Mouse (Mus musculus): ENCODE results near the gene Btrc. TPM values are rescaled to one million over a fixed set of nuclear protein-coding genes. Genes with fewer than 3 reads are reported as not detected.
"Not testable (repeated sequence)": the region's sequence is repeated elsewhere in the genome, so short reads cannot be mapped to it uniquely, and the experiment has no call there.

Gene Btrc
- polyA plus RNA-seq, 1 experiment from 2014 or later, result 50.3 TPM

GRCm38 (mm10) chr19:45540657-45541408 lies 177.3 kb downstream of the Btrc start:
- WGBS (ENCODE audit: insufficient replicate concordance), result 38% methylated on average over 8 of the region's 8 CpGs
- Histone ChIP-seq H3K4me2 (ENCODE audit: low read depth, low read length) (peak overlapping the region; percentile 73), H3K36me3 (ENCODE audit: control insufficient read depth, insufficient read depth) (no peaks in the 10 kb centered on the region), H3K4me3 (ENCODE audit: low read depth, low read length) (peak overlapping the region; percentile 47), H3K9me3 (replicated peaks; ENCODE audit: control insufficient read depth, low read length) (no peaks in the 10 kb centered on the region), H3K27ac (ENCODE audit: low read length) (no peak overlapping the region), H3K4me1 (ENCODE audit: control insufficient read depth, low read depth, low read length) (peaks cover 22% of the 10 kb centered on the region), H3K27me3 (ENCODE audit: control insufficient read depth, insufficient read depth, low read depth, low read length) (peaks cover 29% of the 10 kb centered on the region), H3K9ac (ENCODE audit: low read depth, low read length) (no peak overlapping the region)
- no peak for ATAC-seq (ENCODE audit: low read depth)

GRCm38 (mm10) chr19:45541409-45542041 lies 178.0 kb downstream of the Btrc start:
- Histone ChIP-seq H3K9ac (ENCODE audit: low read depth, low read length) (peak overlapping the region; percentile 37; the same call in 1 of the 2 replicates), H3K4me1 (ENCODE audit: control insufficient read depth, low read depth, low read length) (peaks cover 22% of the 10 kb centered on the region), H3K4me3 (ENCODE audit: low read depth, low read length) (peak overlapping the region; percentile 47), H3K27ac (ENCODE audit: low read length) (no peak overlapping the region), H3K36me3 (ENCODE audit: control insufficient read depth, insufficient read depth) (no peaks in the 10 kb centered on the region), H3K27me3 (ENCODE audit: control insufficient read depth, insufficient read depth, low read depth, low read length) (peaks cover 29% of the 10 kb centered on the region), H3K9me3 (replicated peaks; ENCODE audit: control insufficient read depth, low read length) (no peaks in the 10 kb centered on the region), H3K4me2 (ENCODE audit: low read depth, low read length) (peak overlapping the region; percentile 73)
- peak; percentile 15; the same call in 1 of the 2 replicates for ATAC-seq (ENCODE audit: low read depth)
- WGBS (ENCODE audit: insufficient replicate concordance), result under 1% methylated on average over 48 of the region's 58 CpGs

GRCm38 (mm10) chr19:45542061-45542460 lies 178.5 kb downstream of the Btrc start:
- Histone ChIP-seq H3K9me3 (replicated peaks; ENCODE audit: control insufficient read depth, low read length) (no peaks in the 10 kb centered on the region), H3K36me3 (ENCODE audit: control insufficient read depth, insufficient read depth) (no peaks in the 10 kb centered on the region), H3K27ac (ENCODE audit: low read length) (no peak overlapping the region), H3K27me3 (ENCODE audit: control insufficient read depth, insufficient read depth, low read depth, low read length) (peaks cover 29% of the 10 kb centered on the region), H3K4me1 (ENCODE audit: control insufficient read depth, low read depth, low read length) (peaks cover 22% of the 10 kb centered on the region), H3K4me2 (ENCODE audit: low read depth, low read length) (peak overlapping the region; percentile 73), H3K4me3 (ENCODE audit: low read depth, low read length) (peak overlapping the region; percentile 47), H3K9ac (ENCODE audit: low read depth, low read length) (peak overlapping the region; percentile 37; the same call in 1 of the 2 replicates)
- whole genome bisulfite sequencing (ENCODE audit: insufficient replicate concordance), result 28% methylated on average over 3 of the region's 3 CpGs
- no peak for ATAC-seq (ENCODE audit: low read depth)

- peaks cover 31% of the 10 kb centered on the region for H3K4me1 ChIP-seq (ENCODE audit: control insufficient read depth, low read depth, low read length)
- H3K9me3 ChIP-seq (replicated peaks; ENCODE audit: control insufficient read depth, low read length), result no peaks in the 10 kb centered on the region
- peak overlapping the region; percentile 86 for H3K4me2 ChIP-seq (ENCODE audit: low read depth, low read length)
- ATAC-seq (ENCODE audit: low read depth), result no peak
- H3K4me3 ChIP-seq (ENCODE audit: low read depth, low read length), result peak overlapping the region; percentile 55
- H3K9ac ChIP-seq (ENCODE audit: low read depth, low read length), result no peak overlapping the region; the same call in 1 of the 2 replicates
- H3K27me3 ChIP-seq (ENCODE audit: control insufficient read depth, insufficient read depth, low read depth, low read length), result peaks cover 29% of the 10 kb centered on the region
- H3K27ac ChIP-seq (ENCODE audit: low read length), result no peak overlapping the region
- H3K36me3 ChIP-seq (ENCODE audit: control insufficient read depth, insufficient read depth), result no peaks in the 10 kb centered on the region
- 2% methylated on average over 21 of the region's 26 CpGs for WGBS (ENCODE audit: insufficient replicate concordance)
Measured at GRCm38 (mm10) chr19:45544152-45544924, 180.8 kb downstream of the Btrc start.

- peak; percentile 40 for ATAC-seq (ENCODE audit: low read depth)
- H3K9me3 ChIP-seq (replicated peaks; ENCODE audit: control insufficient read depth, low read length), result no peaks in the 10 kb centered on the region
Measured at GRCm38 (mm10) chr19:45544925-45545321, 181.4 kb downstream of the Btrc start.

GRCm38 (mm10) chr19:45548196-45548595 lies 184.7 kb downstream of the Btrc start:
- H3K4me2 ChIP-seq (ENCODE audit: low read depth, low read length); H3K27me3 ChIP-seq (ENCODE audit: control insufficient read depth, insufficient read depth, low read depth, low read length); H3K36me3 ChIP-seq (ENCODE audit: control insufficient read depth, insufficient read depth); H3K27ac ChIP-seq (ENCODE audit: low read length); H3K9me3 ChIP-seq (replicated peaks; ENCODE audit: control insufficient read depth, low read length); H3K4me3 ChIP-seq (ENCODE audit: low read depth, low read length); H3K9ac ChIP-seq (ENCODE audit: low read depth, low read length): not testable (repeated sequence)
- H3K4me1 ChIP-seq (ENCODE audit: control insufficient read depth, low read depth, low read length), result peaks cover 32% of the 10 kb centered on the region
- peak; percentile 84 for ATAC-seq (ENCODE audit: low read depth)

More at GRCm38 (mm10) chr19:45544925-45545321, 181.4 kb downstream of the Btrc start:
- Histone ChIP-seq H3K4me3 (ENCODE audit: low read depth, low read length) (peak overlapping the region; percentile 55), H3K4me1 (ENCODE audit: control insufficient read depth, low read depth, low read length) (peaks cover 36% of the 10 kb centered on the region), H3K36me3 (ENCODE audit: control insufficient read depth, insufficient read depth) (no peaks in the 10 kb centered on the region), H3K4me2 (ENCODE audit: low read depth, low read length) (peak overlapping the region; percentile 86), H3K27ac (ENCODE audit: low read length) (no peak overlapping the region), H3K27me3 (ENCODE audit: control insufficient read depth, insufficient read depth, low read depth, low read length) (peaks cover 29% of the 10 kb centered on the region), H3K9ac (ENCODE audit: low read depth, low read length) (no peak overlapping the region; the same call in 1 of the 2 replicates)
- under 1% methylated on average over 30 of the region's 30 CpGs for WGBS (ENCODE audit: insufficient replicate concordance)

GRCm38 (mm10) chr19:45549128-45549915 lies 185.8 kb downstream of the Btrc start:
- Histone ChIP-seq H3K27me3 (ENCODE audit: control insufficient read depth, insufficient read depth, low read depth, low read length) (peaks cover 2% of the 10 kb centered on the region; the same call in 1 of the 2 replicates), H3K4me2 (ENCODE audit: low read depth, low read length) (no peak overlapping the region), H3K27ac (ENCODE audit: low read length) (no peak overlapping the region), H3K4me3 (ENCODE audit: low read depth, low read length) (no peak overlapping the region), H3K4me1 (ENCODE audit: control insufficient read depth, low read depth, low read length) (peaks cover 28% of the 10 kb centered on the region), H3K9ac (ENCODE audit: low read depth, low read length) (no peak overlapping the region), H3K36me3 (ENCODE audit: control insufficient read depth, insufficient read depth) (peaks cover 2% of the 10 kb centered on the region; the same call in 1 of the 2 replicates), H3K9me3 (replicated peaks; ENCODE audit: control insufficient read depth, low read length) (no peaks in the 10 kb centered on the region)
- 72% methylated on average over 23 of the region's 23 CpGs for WGBS (ENCODE audit: insufficient replicate concordance)
- peak; percentile 37; the same call in 1 of the 2 replicates for ATAC-seq (ENCODE audit: low read depth)

GRCm38 (mm10) chr19:45549948-45550347 lies 186.4 kb downstream of the Btrc start:
- Histone ChIP-seq H3K4me1 (ENCODE audit: control insufficient read depth, low read depth, low read length) (peaks cover 23% of the 10 kb centered on the region), H3K36me3 (ENCODE audit: control insufficient read depth, insufficient read depth) (peaks cover 2% of the 10 kb centered on the region; the same call in 1 of the 2 replicates), H3K9me3 (replicated peaks; ENCODE audit: control insufficient read depth, low read length) (no peaks in the 10 kb centered on the region), H3K4me2 (ENCODE audit: low read depth, low read length) (no peak overlapping the region), H3K4me3 (ENCODE audit: low read depth, low read length) (no peak overlapping the region), H3K27me3 (ENCODE audit: control insufficient read depth, insufficient read depth, low read depth, low read length) (peaks cover 2% of the 10 kb centered on the region; the same call in 1 of the 2 replicates), H3K27ac (ENCODE audit: low read length) (no peak overlapping the region), H3K9ac (ENCODE audit: low read depth, low read length) (no peak overlapping the region)
- 53% methylated on average over 4 of the region's 4 CpGs for WGBS (ENCODE audit: insufficient replicate concordance)
- ATAC-seq (ENCODE audit: low read depth), result no peak

Data from liver, embryonic 16.5 days (tissue).